Mouse (Mus musculus): ENCODE measurements around the gene Armcx1.

DNA sequence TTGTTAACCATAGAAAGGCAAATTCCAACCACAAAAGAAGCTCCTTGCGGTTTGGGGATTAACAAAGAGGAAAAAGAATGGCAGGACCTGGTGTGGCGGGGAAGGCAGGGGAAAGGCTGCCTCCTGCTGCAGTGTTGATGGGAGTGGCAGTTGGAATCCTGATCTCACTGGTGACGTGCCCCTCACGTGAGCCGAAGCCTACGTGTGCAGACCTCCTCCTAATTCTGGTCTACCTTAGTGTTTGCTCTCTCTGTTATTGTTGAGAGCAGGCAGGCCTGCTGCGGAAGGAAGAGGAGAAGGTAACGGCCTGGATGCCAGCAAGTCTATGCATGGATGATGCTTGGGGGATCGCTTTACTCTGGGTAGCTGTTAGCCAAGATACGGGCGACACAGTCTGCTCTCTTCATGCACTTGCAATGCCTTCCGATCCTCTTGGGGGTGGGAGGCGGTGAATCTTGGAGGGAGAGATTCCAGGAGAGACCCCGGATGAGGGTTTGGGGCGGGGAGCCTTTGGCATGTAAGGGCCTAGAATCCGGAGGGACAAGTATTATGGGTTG is at the start of gene Armcx1:
- TF ChIP-seq POLR2A (IDR thresholded peaks at IDR 0.05; ENCODE audit: control insufficient read depth, low read depth, low read length) (peak; percentile 31; the same call in 1 of the 2 replicates), CTCF (IDR thresholded peaks at IDR 0.05; ENCODE audit: control insufficient read depth, insufficient read depth, insufficient replicate concordance, low read depth, low read length) (no peak)

All from testis, adult 2 months (tissue).